Mouse (Mus musculus) heart, adult 18-20 months (tissue): ENCODE measurements around the gene Mymx. TPM values are rescaled to one million over a fixed set of nuclear protein-coding genes. Genes with fewer than 3 reads are reported as not detected.

Source experiments
- DNase-seq, 2 experiments: peaks; one replicate each; pipeline ENCODE4 v3.0.0; 2021 to 2022; ENCODE audit warnings: mixed read lengths in 1 of 2
- total RNA-seq, 2 experiments: library from RNA; stranded (reverse); gene quantifications; 2 replicates each; pipeline ENCODE4 v1.2.3; 2021

Mymx gene
- total RNA-seq, 2 experiments from 2014 or later = not detected

DNA sequence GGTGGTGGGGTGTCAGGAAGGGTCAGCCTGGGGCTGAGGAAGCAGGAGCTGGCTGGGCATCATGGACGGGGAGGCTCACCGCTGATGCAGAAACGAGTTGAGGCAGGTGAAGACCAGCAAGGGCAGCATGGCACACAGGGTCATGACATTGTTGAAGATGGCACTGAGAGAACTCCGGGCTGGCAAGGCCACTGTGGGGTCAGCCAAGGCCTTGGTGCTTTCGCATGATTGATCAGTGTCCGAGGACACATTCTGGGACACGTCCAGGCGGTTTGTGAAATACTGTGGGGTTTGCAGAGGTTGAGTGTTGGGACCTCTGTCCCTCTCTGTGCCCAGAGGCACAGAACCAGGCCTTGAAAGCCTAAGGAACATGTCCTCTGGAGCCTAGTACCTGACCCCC is 12.1 kb downstream of the Mymx start:
- no peak for DNase-seq

DNA sequence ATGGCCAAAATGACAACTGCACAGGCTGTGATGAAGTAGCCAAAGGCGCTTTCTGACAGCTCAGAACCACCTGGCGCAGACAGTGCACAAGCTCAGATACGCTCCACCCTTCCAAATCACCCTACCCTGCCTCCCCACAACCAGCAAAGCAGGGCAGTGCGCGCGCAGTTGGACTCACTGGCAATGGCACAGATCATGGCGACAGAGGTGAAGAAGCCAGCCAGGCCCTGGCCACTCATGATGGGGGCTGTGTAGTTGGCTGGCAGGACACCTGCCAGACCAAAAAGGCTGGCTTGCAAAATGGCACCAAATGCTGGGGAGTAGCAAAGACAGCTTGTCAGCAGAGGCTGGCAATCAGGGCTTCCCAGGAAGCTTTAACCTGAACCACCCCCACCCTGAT is 12.7 kb downstream of the Mymx start:
- DNase-seq = no peak

DNA sequence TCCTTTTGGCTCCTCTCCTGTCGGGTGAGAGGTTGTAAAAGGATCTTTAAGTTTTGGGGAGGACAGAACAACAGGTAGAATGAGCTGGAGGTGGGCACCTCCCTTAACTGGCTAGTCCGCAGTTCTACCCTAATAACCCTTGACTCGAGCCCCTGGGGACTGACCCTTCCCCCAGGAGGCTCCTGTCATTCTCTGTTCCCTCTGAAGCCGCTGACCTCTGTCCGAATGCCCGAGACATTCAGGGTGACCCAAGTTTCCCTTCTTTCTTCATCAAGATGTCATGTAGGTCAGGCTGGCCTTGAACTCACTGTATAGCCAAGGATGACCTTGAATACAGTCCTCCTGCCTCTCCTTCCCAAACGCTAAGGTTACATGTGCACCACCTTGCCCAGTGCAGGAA is 13.5 kb downstream of the Mymx start:
- no peak for DNase-seq

DNA sequence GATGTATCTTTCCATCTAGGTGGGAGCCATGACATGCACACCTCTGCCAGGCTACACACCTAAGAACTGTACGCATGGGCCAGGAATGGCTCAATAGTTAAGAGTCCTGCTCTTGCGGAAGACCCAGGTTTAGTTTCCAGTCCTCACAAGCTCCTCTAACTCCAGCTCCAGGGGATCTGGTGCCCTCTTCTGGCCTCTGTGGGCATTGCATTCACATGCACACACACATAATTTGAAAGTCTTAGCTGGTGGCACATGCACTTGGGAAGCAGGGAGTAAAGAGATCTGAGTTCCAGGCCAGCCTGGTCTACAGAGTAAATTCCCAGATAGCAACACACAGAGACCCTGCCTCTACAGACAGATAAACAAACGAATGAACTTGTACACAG is 15.5 kb downstream of the Mymx start:
- no peak for DNase-seq

DNA sequence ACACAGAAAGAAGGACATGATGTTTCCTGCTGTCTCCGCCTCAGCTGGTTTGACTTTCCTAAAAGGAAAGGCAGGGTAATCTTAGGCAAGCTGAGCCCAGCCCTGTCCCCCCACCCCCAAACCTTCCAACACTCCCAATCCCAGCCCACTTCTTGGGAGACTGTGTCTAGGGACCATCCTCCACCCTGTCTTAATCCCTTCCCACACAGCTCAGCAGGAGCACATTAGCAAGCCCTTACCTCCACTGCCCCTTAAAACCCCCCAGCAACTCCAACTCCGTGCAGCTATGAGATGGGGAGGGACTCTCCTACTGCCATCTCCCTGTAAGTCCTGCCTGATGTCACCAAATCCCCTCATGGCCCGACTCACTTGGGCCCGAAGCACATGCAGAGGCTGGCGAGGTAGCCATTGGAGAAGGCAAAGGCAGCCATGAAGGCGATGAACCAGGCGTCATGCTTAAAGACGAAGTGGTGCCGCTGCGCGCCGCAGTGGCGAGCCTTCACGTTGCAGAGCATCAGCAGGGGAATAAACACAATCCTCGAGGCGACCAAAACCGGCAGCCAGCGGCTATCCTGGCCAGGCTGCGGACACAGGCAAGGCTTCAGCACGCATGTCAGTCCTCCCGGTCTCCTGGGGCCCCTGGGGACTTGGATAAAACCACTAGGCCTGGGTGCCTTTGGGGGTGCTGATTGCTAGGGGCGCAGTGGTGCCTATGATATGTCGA is 16.0 kb downstream of the Mymx start:
- DNase-seq = no peak

DNA sequence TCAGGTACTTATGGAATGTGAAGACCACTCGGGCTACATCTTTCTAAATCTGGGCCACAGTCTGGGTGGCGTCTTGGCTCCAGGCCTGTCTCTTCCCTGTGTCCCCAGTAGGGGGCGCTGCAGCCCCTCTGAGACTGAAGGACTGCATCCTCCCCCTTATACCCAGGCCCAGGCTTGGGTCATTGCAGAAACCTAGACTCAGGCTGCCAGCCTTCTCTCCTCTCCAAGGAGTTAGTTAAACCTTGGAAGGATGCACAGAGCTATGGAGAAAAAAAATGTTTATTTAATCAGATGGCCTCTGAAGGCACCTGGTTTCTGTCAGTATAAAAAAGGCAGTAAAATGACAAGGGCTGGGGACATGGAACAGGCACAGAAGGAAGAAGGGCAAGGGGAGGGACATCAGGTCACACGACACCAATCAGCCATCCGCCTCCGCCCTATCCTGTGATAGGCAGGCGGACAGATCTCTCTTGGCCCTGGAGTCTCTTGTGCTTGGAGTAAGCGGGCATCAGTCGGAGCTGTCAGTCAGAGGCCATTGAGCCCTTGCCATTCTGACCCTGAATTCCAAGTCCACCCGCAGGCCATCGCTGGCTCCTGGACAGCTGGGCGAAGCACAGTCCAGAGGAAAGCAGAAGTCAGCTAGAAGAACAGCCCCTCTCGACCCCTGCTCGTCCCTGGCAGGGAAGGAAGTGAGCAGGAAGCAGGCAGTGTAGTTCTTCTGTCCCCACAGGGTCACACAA is 16.8 kb downstream of the Mymx start:
- DNase-seq = peak; percentile 89 to 92

DNA sequence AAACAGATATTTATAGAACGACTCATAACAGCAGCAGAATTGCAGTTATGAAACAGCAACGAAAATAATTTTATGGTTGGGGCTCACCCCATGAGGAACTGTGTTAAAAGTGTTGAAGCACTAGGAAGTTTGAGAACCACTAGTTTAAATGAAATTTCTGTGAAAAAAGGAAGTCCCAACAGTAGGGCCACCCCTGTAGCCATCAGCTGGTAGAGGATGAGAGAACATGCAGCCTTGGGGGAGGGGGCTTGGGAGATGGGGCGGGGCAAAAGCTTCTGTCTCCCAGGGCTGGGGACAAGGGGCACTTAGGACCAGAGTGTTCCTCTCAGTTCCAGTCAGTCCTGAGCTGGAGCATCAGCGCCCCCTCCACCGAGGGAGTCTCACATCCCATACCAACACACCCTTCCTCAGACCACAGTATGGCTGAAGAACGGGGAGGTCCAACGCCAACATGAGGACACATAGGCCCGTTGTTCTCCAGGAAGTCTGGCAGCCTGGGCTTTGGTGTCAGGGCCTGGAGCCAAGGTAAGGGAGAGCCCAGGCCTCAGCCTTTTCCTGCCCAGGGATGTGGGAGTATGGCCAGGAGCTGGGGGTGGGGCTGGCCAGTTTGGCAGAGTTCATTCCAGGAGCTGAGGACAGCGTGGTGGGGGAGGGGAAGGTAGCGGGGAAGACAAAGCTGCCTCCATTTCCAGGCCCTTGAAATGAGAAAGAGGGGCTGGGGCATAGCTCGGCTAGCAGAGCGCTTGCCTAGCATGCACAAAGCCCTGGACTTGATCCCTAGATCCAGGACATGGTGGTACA is 17.6 kb downstream of the Mymx start:
- peak; percentile 94 to 96 for DNase-seq

DNA sequence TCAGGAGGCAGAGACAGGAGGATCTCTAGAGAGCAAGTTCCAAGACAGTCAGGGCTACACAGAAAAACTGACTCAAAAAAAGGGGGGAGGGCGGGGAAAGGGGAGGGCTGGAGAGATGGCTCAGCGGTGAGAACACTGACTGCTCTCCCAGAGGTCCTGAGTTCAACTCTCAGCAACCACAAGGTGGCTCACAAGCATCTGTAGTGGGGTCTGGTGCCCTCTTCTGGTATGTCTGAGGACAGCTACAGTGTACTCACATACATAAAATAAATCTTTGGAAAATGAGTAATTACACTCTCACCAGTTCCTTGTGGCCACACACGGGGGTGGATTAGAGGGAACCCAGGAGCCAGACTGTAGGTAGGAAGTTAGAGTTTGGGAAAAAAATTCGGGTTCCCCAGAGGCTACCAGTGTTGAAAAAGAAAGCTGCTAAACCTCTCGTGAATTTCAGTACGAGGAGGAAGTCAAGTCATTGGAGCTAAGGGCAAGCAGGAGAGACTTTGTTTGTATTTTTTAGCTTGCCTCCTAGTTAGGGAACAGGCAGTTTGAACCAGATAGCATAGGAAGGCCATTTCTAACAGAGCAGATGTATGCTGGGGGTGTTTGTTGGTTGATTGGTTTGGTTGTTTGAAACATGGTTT is 19.1 kb downstream of the Mymx start:
- DNase-seq = no peak

DNA sequence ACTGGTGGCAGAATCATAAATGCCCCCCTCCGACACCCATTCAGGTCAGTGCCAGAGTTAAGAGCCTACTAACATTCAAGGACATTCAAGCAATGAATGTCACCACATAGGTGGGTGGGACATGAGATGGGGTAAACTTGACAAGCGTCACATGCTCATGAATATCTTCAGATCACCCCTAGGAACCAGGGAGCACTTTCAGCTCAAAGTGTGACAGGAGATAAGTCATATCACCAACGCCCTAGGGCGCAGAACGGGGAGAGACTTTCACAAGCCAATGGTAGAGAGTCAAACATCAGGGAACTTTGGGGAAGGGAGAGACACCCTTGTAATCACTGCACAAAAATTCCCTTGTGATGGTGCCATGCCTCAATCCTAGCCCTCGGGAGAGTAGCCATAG is 19.7 kb downstream of the Mymx start:
- DNase-seq = no peak

DNA sequence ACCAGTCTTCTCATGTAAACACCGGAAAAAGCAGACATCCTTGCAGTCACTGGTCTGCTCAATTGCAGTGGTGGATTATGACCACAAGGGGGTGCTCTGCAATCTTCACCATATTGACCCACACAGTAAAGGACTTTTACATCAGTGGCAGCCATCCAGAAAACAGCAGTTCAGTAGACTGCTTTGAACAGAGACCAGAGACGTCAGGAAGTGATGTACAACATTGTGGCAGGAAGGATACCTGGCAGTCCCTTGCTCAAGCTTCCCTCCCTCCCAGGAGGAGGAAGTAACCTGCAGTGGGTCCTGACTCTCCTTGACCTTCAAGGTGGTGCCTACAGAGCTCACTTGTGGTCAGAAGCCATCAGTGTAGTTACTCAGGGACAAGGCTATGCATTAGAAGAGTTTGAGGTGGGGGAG is 20.3 kb downstream of the Mymx start:
- peak; percentile 75 to 85 for DNase-seq

DNA sequence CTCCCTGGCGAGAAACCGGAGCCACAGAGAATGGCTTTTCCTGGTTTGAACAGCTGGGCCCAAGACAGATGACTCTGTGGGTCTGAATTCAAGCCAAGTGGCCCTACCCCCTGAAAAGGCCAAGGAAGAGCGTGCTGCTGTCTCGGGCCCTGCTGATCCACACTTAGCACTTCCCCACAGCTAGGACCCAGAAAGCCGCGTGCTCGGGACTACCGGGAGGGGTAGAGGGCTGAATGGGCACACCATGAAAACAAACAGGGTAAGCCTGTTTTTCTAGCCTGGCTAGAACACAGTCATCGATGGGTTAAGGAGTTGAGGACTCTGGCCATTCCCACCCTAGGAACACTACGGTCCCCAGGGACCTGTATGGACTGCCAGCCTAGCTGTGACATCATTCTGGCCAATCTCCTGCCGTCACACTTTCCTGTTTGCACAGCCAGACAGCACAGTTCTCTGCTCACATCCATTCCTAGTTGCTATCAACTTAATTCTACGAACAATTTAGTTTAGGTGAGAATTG is 20.9 kb downstream of the Mymx start:
- peak in 1 of 2 experiments; percentile 69 for DNase-seq

DNA sequence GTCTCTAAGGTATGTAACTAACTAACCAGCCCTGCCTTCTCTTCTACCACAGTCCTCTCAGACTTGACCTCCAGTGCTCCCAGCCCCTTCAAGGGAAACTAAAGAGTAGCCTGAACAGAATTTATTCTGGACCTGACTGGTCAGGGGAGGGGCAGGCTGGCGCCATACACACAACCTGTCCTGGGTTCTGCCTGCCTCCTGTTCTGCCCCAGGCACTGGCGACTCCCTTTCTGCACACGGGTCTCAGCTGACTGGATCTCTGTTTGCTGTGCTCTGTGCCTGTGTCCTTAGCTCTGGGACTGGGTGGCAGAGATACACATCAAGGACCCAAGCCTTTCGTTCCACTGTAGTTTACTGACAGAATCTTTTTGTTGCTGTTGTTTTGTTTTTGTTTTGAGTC is 22.3 kb downstream of the Mymx start:
- DNase-seq = no peak

DNA sequence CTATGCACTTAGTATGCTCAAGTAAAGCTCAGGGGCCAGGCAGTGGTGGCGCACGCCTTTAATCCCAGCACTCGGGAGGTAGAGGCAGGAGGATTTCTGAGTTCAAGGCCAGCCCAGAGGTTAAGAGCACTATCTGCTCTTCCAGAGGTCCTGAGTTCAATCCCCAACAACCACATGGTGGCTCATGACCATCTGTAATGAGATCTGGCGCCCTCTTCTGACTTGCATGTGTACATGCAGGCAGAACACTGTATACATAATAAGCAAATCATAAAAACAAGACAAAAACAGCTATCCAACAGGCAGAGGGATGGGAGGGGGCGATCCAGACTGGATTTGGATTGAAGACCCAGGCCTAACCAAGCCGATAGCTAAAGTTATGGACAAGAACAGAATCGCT is 23.1 kb downstream of the Mymx start:
- no peak for DNase-seq

DNA sequence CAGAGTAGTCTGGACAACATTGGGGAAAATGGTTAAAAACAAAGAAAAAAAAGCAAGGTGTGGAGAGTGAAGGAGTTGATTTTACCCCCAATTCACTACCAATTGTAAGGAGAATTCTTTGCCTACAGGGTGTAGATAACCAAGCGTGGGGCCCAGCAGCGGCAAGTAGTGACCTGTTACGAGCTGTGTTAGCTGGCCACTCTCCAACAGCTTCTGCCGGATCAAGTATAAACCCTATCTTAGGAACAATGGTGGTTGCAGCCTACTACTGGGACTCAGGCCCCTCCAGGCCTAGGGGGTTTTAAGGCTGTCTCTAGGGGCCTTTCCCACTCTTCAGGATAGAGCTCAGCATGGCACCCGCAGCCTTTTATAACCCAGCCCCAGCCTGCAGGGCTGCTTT is 23.7 kb downstream of the Mymx start:
- DNase-seq = no peak

DNA sequence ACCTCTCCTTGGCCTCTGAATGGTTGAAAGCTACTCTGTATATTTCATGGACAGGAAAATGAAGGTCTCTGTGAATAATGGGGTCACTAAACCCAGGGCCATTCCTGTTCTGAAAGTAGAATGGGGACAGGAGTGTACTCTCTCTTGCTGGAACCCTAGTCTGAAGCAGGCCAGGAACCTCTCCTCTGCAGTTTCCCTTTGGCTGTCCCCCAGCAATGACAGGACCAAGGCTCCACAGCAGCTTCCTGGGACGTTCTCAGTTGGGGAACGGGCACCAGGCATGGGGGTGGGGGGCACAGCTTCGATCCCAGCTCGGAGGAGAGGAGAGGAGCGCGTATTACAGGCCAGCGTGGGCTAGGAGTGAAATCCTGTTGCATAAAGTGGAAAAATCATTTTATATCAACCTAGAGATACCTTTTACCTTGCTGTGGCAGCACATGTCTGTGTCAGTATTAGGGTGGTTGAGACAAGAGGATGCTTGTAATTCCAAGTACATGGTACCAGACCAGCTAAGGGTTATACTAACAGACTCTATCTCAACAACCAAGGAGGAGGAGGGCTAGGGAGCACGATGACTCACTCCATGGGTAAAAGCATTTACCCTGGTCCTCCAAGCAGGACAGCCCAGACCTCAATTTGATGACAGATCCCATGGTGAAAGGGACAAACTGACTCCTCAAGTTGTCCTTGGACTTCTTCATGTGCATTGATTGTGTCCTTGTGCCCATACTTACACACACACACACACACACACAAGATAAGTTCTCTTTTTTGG is 26.6 kb downstream of the Mymx start:
- no peak for DNase-seq

DNA sequence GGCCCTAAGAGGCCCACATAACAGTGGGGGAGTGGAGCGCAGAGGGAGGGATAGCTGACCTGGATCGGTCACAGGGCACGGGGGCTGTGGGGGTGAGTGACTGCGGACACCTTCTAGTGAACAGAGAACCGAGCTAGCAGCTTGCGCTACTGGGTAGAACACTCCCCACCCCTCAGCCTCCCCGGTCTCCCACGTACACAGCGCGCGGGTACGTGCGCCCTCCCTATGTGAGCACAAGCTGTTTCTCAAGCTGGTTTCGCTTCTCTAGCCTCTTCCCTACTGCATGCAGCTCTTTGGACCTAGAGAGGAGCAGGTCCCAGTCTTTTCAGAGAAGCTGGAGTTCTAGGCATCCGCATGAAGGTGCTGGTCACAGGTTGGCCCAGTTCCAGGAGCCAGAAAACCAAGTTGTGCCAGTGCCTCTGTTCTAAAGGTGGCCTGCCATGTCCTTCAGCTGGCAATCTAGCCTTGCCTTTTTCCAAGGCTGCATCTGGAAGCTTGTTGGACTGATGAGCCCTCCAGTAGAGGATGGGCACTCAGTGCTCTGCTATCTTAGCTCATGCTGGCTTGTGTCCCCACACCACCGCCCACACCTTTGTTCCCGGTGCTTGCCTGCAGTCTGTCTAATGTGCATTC is 27.7 kb downstream of the Mymx start:
- DNase-seq = peak; percentile 83 to 85

DNA sequence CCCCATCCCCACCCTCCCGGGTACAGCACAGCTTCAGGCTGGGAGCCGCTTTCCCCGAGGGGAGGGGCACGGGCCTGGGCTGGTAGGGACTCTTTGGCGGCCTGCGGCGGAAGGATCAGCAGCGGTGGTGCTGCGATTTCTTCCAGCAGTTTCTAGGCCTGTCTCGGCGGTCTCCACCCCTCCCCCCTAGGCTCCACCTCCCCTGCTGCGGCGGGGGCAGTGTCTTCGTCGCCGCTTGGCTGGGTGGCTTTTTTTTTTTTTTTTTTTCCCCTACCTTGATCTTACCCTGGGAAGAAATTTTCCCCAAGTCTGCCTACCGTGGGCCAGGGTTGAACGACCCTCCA is 28.1 kb downstream of the Mymx start:
- DNase-seq = peak; percentile 97 to 98

DNA sequence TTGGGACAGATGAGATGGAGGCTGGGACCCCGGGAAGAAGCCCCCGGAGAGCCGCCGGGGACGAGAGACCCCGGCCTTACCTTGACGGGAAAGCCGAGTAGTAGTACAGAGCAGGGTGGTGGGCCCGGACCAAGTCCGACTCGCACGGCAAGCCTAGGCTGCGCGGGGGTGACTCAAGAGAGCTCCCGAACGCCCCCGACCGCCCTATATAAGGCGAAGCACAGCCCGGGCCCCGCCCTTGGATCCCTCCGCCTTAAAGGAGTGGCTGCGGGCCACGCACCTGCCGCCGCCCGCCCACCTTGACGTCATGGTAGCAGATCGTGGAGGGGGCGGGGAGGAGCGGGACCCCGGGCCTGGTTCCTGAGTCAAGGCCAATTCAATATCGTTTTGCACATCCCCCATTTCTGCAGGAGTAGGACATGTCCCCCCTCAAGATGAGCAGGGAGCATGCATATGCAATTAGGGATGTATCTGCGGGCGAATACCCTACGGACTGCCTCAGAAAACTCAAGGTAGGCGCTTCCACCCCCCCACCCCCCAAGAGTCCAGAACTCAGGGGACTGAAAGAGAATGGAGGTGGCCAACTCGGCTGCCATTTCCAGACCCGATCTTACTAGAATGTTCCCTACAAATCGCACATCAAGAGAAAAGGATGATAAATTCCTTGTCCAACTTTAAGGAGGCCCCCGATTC is 28.7 kb downstream of the Mymx start, which contains the start of gene Hsp90ab1:
TSS of gene Hsp90ab1 (minus strand) at position 185 of the 693 bp plus-strand sequence.
- DNase-seq = peak; percentile 99 to 100

DNA sequence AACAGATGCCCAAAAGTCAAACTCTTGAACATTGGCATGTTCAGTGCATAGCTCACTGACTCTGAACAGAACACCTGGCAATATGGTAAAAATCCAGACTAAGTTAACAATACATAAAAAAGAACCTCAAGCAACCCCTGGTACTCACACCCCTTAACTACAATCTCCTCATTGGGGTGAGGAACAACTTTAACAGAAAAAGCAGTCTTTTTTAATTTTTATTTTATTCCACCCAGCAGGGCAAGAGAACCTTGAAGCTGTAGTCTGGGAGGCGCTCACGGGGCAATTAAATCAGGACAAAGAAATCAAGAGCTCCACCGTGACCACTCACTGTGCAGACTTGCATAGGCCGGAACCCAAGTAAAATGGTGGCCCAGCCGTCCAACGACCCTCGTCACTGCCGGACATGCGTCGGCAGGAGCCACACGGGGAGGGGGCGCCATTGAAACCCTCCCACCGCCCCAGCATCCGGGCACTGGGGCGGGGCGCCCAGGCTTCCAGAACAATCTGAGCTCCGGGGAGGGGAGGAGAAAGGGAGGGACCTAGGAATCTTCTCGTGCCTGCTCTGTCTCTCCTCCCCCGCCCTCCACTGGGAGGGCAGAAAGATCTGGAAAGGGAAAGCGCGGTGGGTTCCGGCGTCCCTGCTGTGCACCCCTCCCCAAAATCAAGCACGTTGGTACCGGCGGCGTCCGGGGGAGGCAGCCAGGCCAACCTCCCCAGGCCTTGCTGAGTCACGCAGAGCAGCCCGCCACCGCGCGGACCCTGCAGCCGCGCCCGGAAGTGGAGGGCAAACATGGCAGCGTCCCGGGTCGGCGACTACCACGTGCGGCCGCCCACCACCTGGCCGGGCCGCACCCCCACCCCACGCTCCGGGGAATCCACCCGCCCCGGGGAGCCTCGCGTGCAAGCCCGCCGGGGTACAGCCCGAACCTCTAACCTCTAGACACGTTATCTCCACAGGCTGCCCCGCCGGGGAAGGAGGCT is 29.5 kb downstream of the Mymx start:
- peak; percentile 89 to 90 for DNase-seq
